In genomic region chr2:29130118-29130899, GRCm38 (mm10) we compare ENCODE assay signal across 14 mouse cellular contexts. TPM values are rescaled to one million over a fixed set of nuclear protein-coding genes. Genes with fewer than 3 reads are reported as not detected.
DNase-seq lines count a peak whose midpoint lies in the region; TF ChIP-seq lines count a peak whose summit lies in the region.
"Had no signal": no experiment of that assay in that cellular context is flagged by ENCODE, and none has a peak within 500 bp of the region (broad histone marks: within the 10 kb centered on the region; RNA-seq: fewer than 3 reads in every experiment).

No protein-coding gene starts in this region.

- no peak overlapping the region for H3K27ac ChIP-seq in layer of hippocampus, adult 2 months
- H3K27ac ChIP-seq in macrophage = peak overlapping the region; percentile 28
- H3K27ac ChIP-seq: hindbrain, embryonic 12.5 days; liver, embryonic 13.5 days; neural tube, embryonic 15.5 days had no signal

- peak; percentile 56 for TF ChIP-seq CTCF in layer of hippocampus, adult 2 months (conservative IDR thresholded peaks at IDR 0.05)

- DNase-seq in layer of hippocampus, adult 2 months (ENCODE audit: low spot score in 2 of 2) = no peak
- no peak for DNase-seq in layer of hippocampus, postnatal 10 days (ENCODE audit: low spot score in 2 of 2)
- peak; percentile 52 for DNase-seq in 416B (ENCODE audit: low read depth)
- peak; percentile 46 for DNase-seq in CD4-positive, CD25-positive, alpha-beta regulatory T cell, adult 2 months (ENCODE audit: low read depth, low spot score)
- no peak for DNase-seq in spleen, postnatal 14 days (ENCODE audit: low spot score in 2 of 2)
- no peak for DNase-seq in spleen, postnatal 36 days (ENCODE audit: low spot score in 2 of 2)
- DNase-seq: adrenal gland, postnatal 36 days; cerebellum, adult 11 months; gastrocnemius, postnatal 25 days; liver, embryonic 13.5 days; thymus, adult 18-20 months had no signal

- 38% methylated on average over 7 of the region's 7 CpGs for WGBS in macrophage (ENCODE audit: missing documents)

- no peak overlapping the region for H3K4me3 ChIP-seq in layer of hippocampus, adult 2 months
- H3K4me3 ChIP-seq in macrophage (ENCODE audit: inconsistent target) = no peak overlapping the region
- H3K4me3 ChIP-seq: hindbrain, embryonic 12.5 days; liver, embryonic 13.5 days; neural tube, embryonic 15.5 days had no signal

- H3K36me3 ChIP-seq in macrophage (ENCODE audit: inconsistent target) = peaks cover 18% of the 10 kb centered on the region; the same call in 1 of the 2 replicates

- H3K79me2 ChIP-seq in macrophage (ENCODE audit: inconsistent target) = peaks cover 24% of the 10 kb centered on the region

RNA-seq across cellular contexts. Expression of gene Setx, which starts 6.3 kb away (rescaled TPM):
- 10 to 100 TPM; 44.9 to 47.8 TPM for total RNA-seq in layer of hippocampus, adult 2 months (2021)
- total RNA-seq in layer of hippocampus, postnatal 10 days (2021) = 10 to 100 TPM; 48.1 to 49.4 TPM
- 10 to 100 TPM in 25 of 26 experiments, 1 to 10 TPM in 1; 9.0 to 93.0 (median 45.5) TPM for total RNA-seq in macrophage (2018; cell fraction: chromatin; rRNA removed)
- 10 to 100 TPM in 25 of 26 experiments, 1 to 10 TPM in 1; 9.9 to 33.1 (median 19.7) TPM for total RNA-seq in macrophage (2018; cell fraction: cytosol; rRNA removed)
- total RNA-seq in macrophage (2018; cell fraction: nucleus; rRNA removed) = 10 to 100 TPM; 18.1 to 52.9 (median 30.0) TPM
- polyA plus RNA-seq in macrophage (2018) = 13.1 to 14.8 TPM (median 13.7 TPM) in 3 replicates

Comparison
In these comparisons a context has a peak if more than half of its experiments do, and no peak if none do; other contexts are left out.
1. DNase-seq: peak in 416B (single experiment) and CD4-positive, CD25-positive, alpha-beta regulatory T cell, adult 2 months (single experiment); none in layer of hippocampus, adult 2 months (0 of 2), layer of hippocampus, postnatal 10 days (0 of 2), spleen, postnatal 14 days (0 of 2) and spleen, postnatal 36 days (0 of 2).